Mouse (Mus musculus): Measurements from ENCODE around the gene Trim38. TPM values are rescaled to one million over a fixed set of nuclear protein-coding genes. Genes with fewer than 3 reads are reported as not detected.

Trim38 gene
- polyA plus RNA-seq, 1 experiment from 2014 or later: not detected

- Histone ChIP-seq H3K9ac (ENCODE audit: low read length) (no peak overlapping the region), H3K4me2 (ENCODE audit: low read depth) (no peak overlapping the region), H3K27ac (ENCODE audit: low read depth, low read length) (no peak overlapping the region), H3K36me3 (ENCODE audit: control insufficient read depth, insufficient read depth, low read length) (no peaks in the 10 kb centered on the region), H3K27me3 (ENCODE audit: control insufficient read depth, insufficient read depth, low read length) (no peaks in the 10 kb centered on the region), H3K4me3 (ENCODE audit: low read depth, low read length) (no peak overlapping the region), H3K4me1 (ENCODE audit: control insufficient read depth, insufficient read depth, low read length) (no peaks in the 10 kb centered on the region), H3K9me3 (ENCODE audit: control insufficient read depth, low read length) (no peaks in the 10 kb centered on the region)
- ATAC-seq (ENCODE audit: insufficient read depth, low FRiP score, low TSS enrichment) (no peak), DNase-seq (ENCODE audit: low spot score) (no peak)
- 90% methylated on average over 5 of the region's 5 CpGs for WGBS
These were observed 65.1 kb downstream of the Trim38 start for GRCm38 (mm10) chr13:23834836-23835235.

- Histone ChIP-seq H3K36me3 (ENCODE audit: control insufficient read depth, insufficient read depth, low read length) (no peaks in the 10 kb centered on the region), H3K9ac (ENCODE audit: low read length) (no peak overlapping the region), H3K4me1 (ENCODE audit: control insufficient read depth, insufficient read depth, low read length) (no peaks in the 10 kb centered on the region), H3K27me3 (ENCODE audit: control insufficient read depth, insufficient read depth, low read length) (no peaks in the 10 kb centered on the region), H3K27ac (ENCODE audit: low read depth, low read length) (no peak overlapping the region), H3K9me3 (ENCODE audit: control insufficient read depth, low read length) (no peaks in the 10 kb centered on the region), H3K4me3 (ENCODE audit: low read depth, low read length) (no peak overlapping the region), H3K4me2 (ENCODE audit: low read depth) (no peak overlapping the region)
- DNase-seq (ENCODE audit: low spot score): no peak
- 93% methylated on average over 5 of the region's 5 CpGs for WGBS
- ATAC-seq (ENCODE audit: insufficient read depth, low FRiP score, low TSS enrichment): no peak
These were observed 66.9 kb downstream of the Trim38 start for GRCm38 (mm10) chr13:23836630-23837029.

GRCm38 (mm10) chr13:23839308-23839707, 69.6 kb downstream of the Trim38 start, which contains the start of gene Slc17a3:
Gene Slc17a3 (plus strand): TSS chr13:23839434.
- no peak within 1 kb of the TSS for H3K27ac ChIP-seq (ENCODE audit: low read depth, low read length)
- no peak within 1 kb of the TSS for H3K4me3 ChIP-seq (ENCODE audit: low read depth, low read length)
- no peaks in the 10 kb centered on the region for H3K36me3 ChIP-seq (ENCODE audit: control insufficient read depth, insufficient read depth, low read length)
- H3K9ac ChIP-seq (ENCODE audit: low read length): no peak within 1 kb of the TSS
- H3K27me3 ChIP-seq (ENCODE audit: control insufficient read depth, insufficient read depth, low read length): no peaks in the 10 kb centered on the region
- H3K9me3 ChIP-seq (ENCODE audit: control insufficient read depth, low read length): no peaks in the 10 kb centered on the region
- 86% methylated on average over 2 of the region's 2 CpGs for WGBS
- no peak within 1 kb of the TSS for H3K4me2 ChIP-seq (ENCODE audit: low read depth)
- DNase-seq (ENCODE audit: low spot score) (no peak), ATAC-seq (ENCODE audit: insufficient read depth, low FRiP score, low TSS enrichment) (no peak)
- no peaks in the 10 kb centered on the region for H3K4me1 ChIP-seq (ENCODE audit: control insufficient read depth, insufficient read depth, low read length)

Small RNA genes lying within 50 kb of the gene (microRNA-seq; reads per million reads assigned to microRNA genes)
- gene Gm44314 (not detected), gene Gm44484 (not detected)

Other genes with a start within 250 kb of the Trim38 start
- 3.4 and 6.8 TPM in 2 replicates for gene Hist1h4h, start 238.9 kb upstream of the Trim38 start, polyA plus RNA-seq (2014; fragmentation: Nextera tagmentation; extraction: Ambion mirVana)
- 1.6 and 2.1 TPM in 2 replicates for gene Hist1h2af, start 236.0 kb upstream of the Trim38 start, polyA plus RNA-seq (2014; fragmentation: Nextera tagmentation; extraction: Ambion mirVana)
- 3.3 and 4.3 TPM in 2 replicates for gene Hist1h3g, start 234.5 kb upstream of the Trim38 start, polyA plus RNA-seq (2014; fragmentation: Nextera tagmentation; extraction: Ambion mirVana)
- gene Hist1h2bh, start 226.5 kb upstream of the Trim38 start, polyA plus RNA-seq (2014; fragmentation: Nextera tagmentation; extraction: Ambion mirVana): 0.82 and 1.3 TPM in 2 replicates
- 0.51 and 1.4 TPM in 2 replicates for gene Hist1h3f, start 225.9 kb upstream of the Trim38 start, polyA plus RNA-seq (2014; fragmentation: Nextera tagmentation; extraction: Ambion mirVana)
- 0.94 and 1.5 TPM in 2 replicates for gene Hist1h4f, start 218.3 kb upstream of the Trim38 start, polyA plus RNA-seq (2014; fragmentation: Nextera tagmentation; extraction: Ambion mirVana)
- gene Hist1h1d, start 216.7 kb upstream of the Trim38 start, polyA plus RNA-seq (2014; fragmentation: Nextera tagmentation; extraction: Ambion mirVana): 0.58 TPM in 2 replicates
- gene Hist1h3e, start 207.5 kb upstream of the Trim38 start, polyA plus RNA-seq (2014; fragmentation: Nextera tagmentation; extraction: Ambion mirVana): 6.4 and 6.9 TPM in 2 replicates
- 61.5 and 64.3 TPM in 2 replicates for gene Hist1h2ae, start 198.7 kb upstream of the Trim38 start, polyA plus RNA-seq (2014; fragmentation: Nextera tagmentation; extraction: Ambion mirVana)
- 6.9 and 10.2 TPM in 2 replicates for gene Hist1h2bg, start 198.5 kb upstream of the Trim38 start, polyA plus RNA-seq (2014; fragmentation: Nextera tagmentation; extraction: Ambion mirVana)
- gene Hist1h2bf, start 195.7 kb upstream of the Trim38 start, polyA plus RNA-seq (2014; fragmentation: Nextera tagmentation; extraction: Ambion mirVana): 3.4 and 4.1 TPM in 2 replicates
- gene Hist1h2ad, start 195.5 kb upstream of the Trim38 start, polyA plus RNA-seq (2014; fragmentation: Nextera tagmentation; extraction: Ambion mirVana): 0.90 and 4.0 TPM in 2 replicates
- gene Hist1h3d, start 194.2 kb upstream of the Trim38 start, polyA plus RNA-seq (2014; fragmentation: Nextera tagmentation; extraction: Ambion mirVana): 8.1 and 10.4 TPM in 2 replicates
- 89.4 and 91.9 TPM in 2 replicates for gene Hist1h4d, start 188.3 kb upstream of the Trim38 start, polyA plus RNA-seq (2014; fragmentation: Nextera tagmentation; extraction: Ambion mirVana)
- gene Hist1h2be, start 148.8 kb upstream of the Trim38 start, polyA plus RNA-seq (2014; fragmentation: Nextera tagmentation; extraction: Ambion mirVana): 1.7 and 1.8 TPM in 2 replicates
- 16.3 and 18.2 TPM in 2 replicates for gene Hist1h1e, start 147.4 kb upstream of the Trim38 start, polyA plus RNA-seq (2014; fragmentation: Nextera tagmentation; extraction: Ambion mirVana)
- 0.92 and 0.97 TPM in 2 replicates for gene Hist1h2ac, start 86.0 kb upstream of the Trim38 start, polyA plus RNA-seq (2014; fragmentation: Nextera tagmentation; extraction: Ambion mirVana)
- 21.3 and 22.2 TPM in 2 replicates for gene Hist1h2bc, start 85.7 kb upstream of the Trim38 start, polyA plus RNA-seq (2014; fragmentation: Nextera tagmentation; extraction: Ambion mirVana)
- gene Hist1h1t, start 74.1 kb upstream of the Trim38 start, polyA plus RNA-seq (2014; fragmentation: Nextera tagmentation; extraction: Ambion mirVana): not detected in 2 replicates
- 4.1 and 5.2 TPM in 2 replicates for gene Hist1h4c, start 71.5 kb upstream of the Trim38 start, polyA plus RNA-seq (2014; fragmentation: Nextera tagmentation; extraction: Ambion mirVana)
- 3.2 and 3.3 TPM in 2 replicates for gene Hfe, start 59.1 kb upstream of the Trim38 start, polyA plus RNA-seq (2014; fragmentation: Nextera tagmentation; extraction: Ambion mirVana)
- gene Hist1h1c, start 31.1 kb upstream of the Trim38 start, polyA plus RNA-seq (2014; fragmentation: Nextera tagmentation; extraction: Ambion mirVana): 12.2 and 15.3 TPM in 2 replicates
- gene Hist1h3c, start 24.3 kb upstream of the Trim38 start, polyA plus RNA-seq (2014; fragmentation: Nextera tagmentation; extraction: Ambion mirVana): 8.3 and 10.6 TPM in 2 replicates
- 2.4 and 2.9 TPM in 2 replicates for gene Hist1h2bb, start 23.2 kb upstream of the Trim38 start, polyA plus RNA-seq (2014; fragmentation: Nextera tagmentation; extraction: Ambion mirVana)
- 33.1 and 47.3 TPM in 2 replicates for gene Hist1h2ab, start 18.8 kb upstream of the Trim38 start, polyA plus RNA-seq (2014; fragmentation: Nextera tagmentation; extraction: Ambion mirVana)
- 6.2 and 8.4 TPM in 2 replicates for gene Hist1h3b, start 17.6 kb upstream of the Trim38 start, polyA plus RNA-seq (2014; fragmentation: Nextera tagmentation; extraction: Ambion mirVana)
- 4.3 and 9.0 TPM in 2 replicates for gene Hist1h4b, start 12.9 kb upstream of the Trim38 start, polyA plus RNA-seq (2014; fragmentation: Nextera tagmentation; extraction: Ambion mirVana)
- not detected in 2 replicates for gene Hist1h4a, start 8.7 kb upstream of the Trim38 start, polyA plus RNA-seq (2014; fragmentation: Nextera tagmentation; extraction: Ambion mirVana)
- gene Hist1h3a, start 7.5 kb upstream of the Trim38 start, polyA plus RNA-seq (2014; fragmentation: Nextera tagmentation; extraction: Ambion mirVana): 2.3 and 4.3 TPM in 2 replicates
- gene Hist1h1a, start 6.2 kb upstream of the Trim38 start, polyA plus RNA-seq (2014; fragmentation: Nextera tagmentation; extraction: Ambion mirVana): 1.1 and 3.6 TPM in 2 replicates
- gene Slc17a2, start 37.1 kb downstream of the Trim38 start, polyA plus RNA-seq (2014; fragmentation: Nextera tagmentation; extraction: Ambion mirVana): not detected in 2 replicates
- not detected in 2 replicates for gene Slc17a3, start 69.5 kb downstream of the Trim38 start, polyA plus RNA-seq (2014; fragmentation: Nextera tagmentation; extraction: Ambion mirVana)
- not detected in 2 replicates for gene Slc17a1, start 97.8 kb downstream of the Trim38 start, polyA plus RNA-seq (2014; fragmentation: Nextera tagmentation; extraction: Ambion mirVana)
- gene Slc17a4, start 145.1 kb downstream of the Trim38 start, polyA plus RNA-seq (2014; fragmentation: Nextera tagmentation; extraction: Ambion mirVana): 0.49 and 0.64 TPM in 2 replicates
- not detected in 2 replicates for gene Hist1h2ba, start 164.2 kb downstream of the Trim38 start, polyA plus RNA-seq (2014; fragmentation: Nextera tagmentation; extraction: Ambion mirVana)
- not detected in 2 replicates for gene Hist1h2aa, start 164.5 kb downstream of the Trim38 start, polyA plus RNA-seq (2014; fragmentation: Nextera tagmentation; extraction: Ambion mirVana)
- 0.45 and 0.73 TPM in 2 replicates for gene Scgn, start 221.3 kb downstream of the Trim38 start, polyA plus RNA-seq (2014; fragmentation: Nextera tagmentation; extraction: Ambion mirVana)

All from neural tube, embryonic 11.5 days (tissue).